Mouse (Mus musculus): ENCODE data around the gene Arl14. TPM values are rescaled to one million over a fixed set of nuclear protein-coding genes. Genes with fewer than 3 reads are reported as not detected.
A peak's percentile ranks its signal among the peaks of the same experiment; 100 is the strongest.
"Not testable (repeated sequence)": the region's sequence is repeated elsewhere in the genome, so short reads cannot be mapped to it uniquely, and the experiment has no call there.

The Arl14 gene
- total RNA-seq, 2 experiments from 2014 or later, result not detected

- DNase-seq (ENCODE audit: low spot score in 2 of 2), result no peak
- intact Hi-C loops (cut with DNase I), result no loop called here
Observed at GRCm38 (mm10) chr3:69254676-69255075, 32.5 kb downstream of the Arl14 start.

- DNase-seq (ENCODE audit: low spot score in 2 of 2), result peak; percentile 47 to 68
- intact Hi-C loops (cut with DNase I), result loop anchor here (1.0 to 2.0 kb wide), 2 partner anchors 60 to 226 kb away; no protein-coding TSS in a partner anchor
Observed at GRCm38 (mm10) chr3:69257049-69257699, 35.0 kb downstream of the Arl14 start.

GRCm38 (mm10) chr3:69263010-69263643, 40.9 kb downstream of the Arl14 start:
- intact Hi-C loops (cut with DNase I), result no loop called here

GRCm38 (mm10) chr3:69264299-69264698, 42.1 kb downstream of the Arl14 start:
- intact Hi-C loops (cut with DNase I), result not testable (repeated sequence)

More at GRCm38 (mm10) chr3:69263010-69263643, 40.9 kb downstream of the Arl14 start:
- DNase-seq (ENCODE audit: low spot score in 2 of 2), result no peak

GRCm38 (mm10) chr3:69271812-69272211, 49.6 kb downstream of the Arl14 start:
- no peak for DNase-seq (ENCODE audit: low spot score in 2 of 2)

More at GRCm38 (mm10) chr3:69264299-69264698, 42.1 kb downstream of the Arl14 start:
- DNase-seq (ENCODE audit: low spot score in 2 of 2), result not testable (repeated sequence)

More at GRCm38 (mm10) chr3:69271812-69272211, 49.6 kb downstream of the Arl14 start:
- intact Hi-C loops (cut with DNase I), result no loop called here

Other genes with a start within 250 kb of the Arl14 start
- 10 to 100 TPM; 17.6 to 17.7 TPM for gene Ift80, start 217.8 kb upstream of the Arl14 start, total RNA-seq (2021)
- 1 to 10 TPM; 6.4 to 8.2 TPM for gene Smc4, start 217.7 kb upstream of the Arl14 start, total RNA-seq (2021)
- 1 to 10 TPM; 3.6 to 6.3 TPM for gene Trim59, start 177.7 kb upstream of the Arl14 start, total RNA-seq (2021)
- gene Kpna4, start 95.3 kb upstream of the Arl14 start, total RNA-seq (2021), result 10 to 100 TPM; 59.9 to 61.2 TPM
- 10 to 100 TPM; 78.5 to 82.1 TPM for gene Ppm1l, start 94.4 kb downstream of the Arl14 start, total RNA-seq (2021)